Mouse (Mus musculus) hindbrain, embryonic 16.5 days (tissue): Measurements from ENCODE around the gene Ring1. TPM values are rescaled to one million over a fixed set of nuclear protein-coding genes. Genes with fewer than 3 reads are reported as not detected.

ENCODE experiments used
- microRNA counts: library from miRNA; unstranded; fragments of <30 nt; microRNA quantifications from one replicate; lab custom pipeline; 2016
- microRNA-seq: library from miRNA; unstranded; fragments of <30 nt; microRNA quantifications from one replicate; pipeline ENCODE4, GENCODE M21; 2017
- polyA plus RNA-seq: library from polyadenylated mRNA; unstranded; fragments of >200 nt; fragmentation: Nextera tagmentation; extraction: Ambion mirVana; gene quantifications from 2 replicates; pipeline ENCODE4 v1.2.1, GENCODE M21; 2015

Gene Ring1
- polyA plus RNA-seq, 1 experiment from 2014 or later = 17.3 TPM

MicroRNAs encoded within 50 kb of the gene (microRNA counts, 519-probe panel; counts per million panel counts)
- microRNA mmu-miR-219 (lab: Ali Mortazavi, UCI) = 3,155 counts per million, percentile 84 among the panel's probes with 10 or more counts

Small RNAs within 50 kb of the gene (microRNA-seq; reads per million reads assigned to microRNA genes)
- gene Mir219a-1 (not detected), gene Mir219c (not detected)

Other genes starting within 250 kb of the Ring1 start
- 26.6 and 29.0 TPM in 2 replicates for gene Angptl4, start 242.8 kb downstream of the Ring1 start, polyA plus RNA-seq
- 45.8 and 46.6 TPM in 2 replicates for gene Kank3, start 214.2 kb downstream of the Ring1 start, polyA plus RNA-seq
- gene Rps28, start 200.1 kb downstream of the Ring1 start, polyA plus RNA-seq = 392 and 410 TPM in 2 replicates
- gene Ndufa7, start 200.1 kb downstream of the Ring1 start, polyA plus RNA-seq = 464 and 517 TPM in 2 replicates
- 55.7 and 59.8 TPM in 2 replicates for gene Cd320, start 181.6 kb downstream of the Ring1 start, polyA plus RNA-seq
- not detected in 2 replicates for gene Gm7029, start 150.8 kb downstream of the Ring1 start, polyA plus RNA-seq
- 2.5 and 2.6 TPM in 2 replicates for gene Kifc1, start 134.0 kb downstream of the Ring1 start, polyA plus RNA-seq
- 0.20 and 0.46 TPM in 2 replicates for gene Platr17, start 119.5 kb downstream of the Ring1 start, polyA plus RNA-seq
- 52.0 and 53.7 TPM in 2 replicates for gene Daxx, start 115.3 kb downstream of the Ring1 start, polyA plus RNA-seq
- gene Tapbp, start 108.8 kb downstream of the Ring1 start, polyA plus RNA-seq = 29.2 and 32.6 TPM in 2 replicates
- gene Zbtb22, start 108.8 kb downstream of the Ring1 start, polyA plus RNA-seq = 16.2 and 17.2 TPM in 2 replicates
- gene Rgl2, start 95.1 kb downstream of the Ring1 start, polyA plus RNA-seq = 52.7 and 58.8 TPM in 2 replicates
- gene Pfdn6, start 84.3 kb downstream of the Ring1 start, polyA plus RNA-seq = 183 and 189 TPM in 2 replicates
- 20.7 and 23.5 TPM in 2 replicates for gene Wdr46, start 84.0 kb downstream of the Ring1 start, polyA plus RNA-seq
- gene B3galt4, start 73.2 kb downstream of the Ring1 start, polyA plus RNA-seq = 13.3 and 16.1 TPM in 2 replicates
- 75.4 and 80.7 TPM in 2 replicates for gene Vps52, start 68.9 kb downstream of the Ring1 start, polyA plus RNA-seq
- 695 and 697 TPM in 2 replicates for gene Rps18, start 68.7 kb downstream of the Ring1 start, polyA plus RNA-seq
- gene H2-K1, start 24.3 kb downstream of the Ring1 start, polyA plus RNA-seq = 16.6 and 18.8 TPM in 2 replicates
- gene H2-Ke6, start 3.4 kb upstream of the Ring1 start, polyA plus RNA-seq = 69.5 and 74.1 TPM in 2 replicates
- gene Slc39a7, start 7.0 kb upstream of the Ring1 start, polyA plus RNA-seq = 180 and 186 TPM in 2 replicates
- gene Rxrb, start 7.1 kb upstream of the Ring1 start, polyA plus RNA-seq = 53.3 and 54.1 TPM in 2 replicates
- 4.7 and 6.7 TPM in 2 replicates for gene Col11a2, start 14.8 kb upstream of the Ring1 start, polyA plus RNA-seq
- 0.14 TPM in 1 of 2 replicates, not detected in the other for gene H2-Oa, start 67.7 kb upstream of the Ring1 start, polyA plus RNA-seq
- gene H2-DMa, start 94.9 kb upstream of the Ring1 start, polyA plus RNA-seq = 20.5 and 20.9 TPM in 2 replicates
- gene Brd2, start 98.0 kb upstream of the Ring1 start, polyA plus RNA-seq = 98.5 and 123 TPM in 2 replicates
- 0.25 and 0.28 TPM in 2 replicates for gene H2-DMb2, start 118.6 kb upstream of the Ring1 start, polyA plus RNA-seq
- 0.68 and 1.5 TPM in 2 replicates for gene H2-DMb1, start 128.4 kb upstream of the Ring1 start, polyA plus RNA-seq
- gene Tap1, start 162.9 kb upstream of the Ring1 start, polyA plus RNA-seq = 4.6 and 6.1 TPM in 2 replicates
- 1.8 and 2.2 TPM in 2 replicates for gene Psmb9, start 163.1 kb upstream of the Ring1 start, polyA plus RNA-seq
- gene Psmb8, start 173.0 kb upstream of the Ring1 start, polyA plus RNA-seq = 3.0 and 4.1 TPM in 2 replicates
- gene Tap2, start 178.8 kb upstream of the Ring1 start, polyA plus RNA-seq = 2.9 and 3.2 TPM in 2 replicates
- gene H2-Ob, start 214.2 kb upstream of the Ring1 start, polyA plus RNA-seq = 0.16 and 0.33 TPM in 2 replicates
- 1.7 and 2.3 TPM in 2 replicates for gene H2-Ab1, start 233.0 kb upstream of the Ring1 start, polyA plus RNA-seq